Mouse (Mus musculus) megakaryocyte, adult 5-6 weeks (primary cell): ENCODE data around the gene Hdac7. TPM values are rescaled to one million over a fixed set of nuclear protein-coding genes. Genes with fewer than 3 reads are reported as not detected.

Experiments used
- ATAC-seq: 2 replicates; pipeline ENCODE4 v1.8.0; 2016; ENCODE audit warnings: mild to moderate bottlenecking, inconsistent platforms; ENCODE audit not compliant: poor library complexity, severe bottlenecking
- total RNA-seq, 2 experiments: library from RNA; stranded (forward) in 1 of 2; stranded (reverse) in 1 of 2; fragments of 153-499, 151-499 nt in 1 of 2; fragments of 221-1000, 200-1000 nt in 1 of 2; gene quantifications; 2 replicates each; pipeline versions ENCODE4 v1.2.3 to v1.2.4; 2015 to 2017

Hdac7 gene
- total RNA-seq, 2 experiments from 2014 or later, result 5.7 to 15.6 TPM

DNA sequence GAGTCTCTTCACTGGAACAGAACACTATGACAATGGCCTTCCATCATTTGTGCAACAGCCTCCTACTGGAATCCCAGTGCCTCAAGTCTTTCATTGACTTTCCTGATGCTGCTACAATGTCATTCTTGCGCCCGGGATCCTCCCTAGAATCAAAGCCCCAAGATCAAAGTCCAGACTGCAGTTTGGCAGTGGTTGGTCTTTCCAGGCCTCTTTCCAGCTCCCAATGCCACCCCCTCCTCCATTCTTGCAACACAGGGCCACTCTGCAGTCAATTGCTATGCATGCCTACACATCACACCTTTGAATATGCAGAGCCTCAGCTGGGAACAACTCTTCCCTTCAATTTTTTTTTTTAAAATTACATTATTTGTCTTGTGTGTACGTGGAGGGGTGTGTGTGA lies 16.1 kb upstream of the Hdac7 start:
- no peak for ATAC-seq

DNA sequence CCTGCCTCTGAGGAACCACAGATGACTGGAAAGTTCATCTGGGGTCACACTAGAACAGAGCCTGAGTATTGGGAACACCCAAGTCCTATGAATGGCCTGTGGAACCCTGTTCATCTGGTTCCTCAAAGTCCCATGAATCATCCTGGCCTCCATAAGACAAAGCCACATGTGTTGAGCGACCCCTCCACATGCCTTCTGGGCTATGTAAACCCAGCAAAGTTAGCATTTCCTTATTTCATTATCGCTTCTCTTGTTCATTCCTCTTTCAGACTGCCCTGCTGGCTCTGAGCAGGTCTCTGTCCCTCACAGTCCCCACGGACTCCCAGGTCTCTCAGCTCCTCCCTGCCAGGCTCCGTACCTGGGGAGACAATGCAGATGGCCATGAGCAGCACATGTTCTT lies 14.1 kb upstream of the Hdac7 start:
- peak; percentile 54 for ATAC-seq

DNA sequence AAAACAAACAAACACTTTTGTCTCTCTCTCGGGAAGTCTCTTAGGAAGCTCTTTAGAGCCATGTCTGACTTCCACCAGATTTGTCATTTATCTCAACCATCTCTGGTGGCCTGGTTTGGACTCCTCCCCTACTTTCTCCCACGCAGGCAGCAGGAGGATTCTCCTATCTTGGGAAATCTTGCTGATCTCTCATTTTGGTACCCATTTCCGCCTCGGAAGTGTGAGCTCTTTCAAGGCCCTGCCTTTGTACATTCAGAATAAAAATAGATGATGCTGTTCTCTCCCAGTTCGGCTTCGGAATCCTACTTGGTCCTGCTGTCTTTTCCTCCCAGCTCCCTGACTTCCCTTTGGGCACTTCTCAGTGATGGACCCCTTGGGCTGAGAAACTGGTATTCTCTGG lies 10.2 kb upstream of the Hdac7 start:
- no peak for ATAC-seq

DNA sequence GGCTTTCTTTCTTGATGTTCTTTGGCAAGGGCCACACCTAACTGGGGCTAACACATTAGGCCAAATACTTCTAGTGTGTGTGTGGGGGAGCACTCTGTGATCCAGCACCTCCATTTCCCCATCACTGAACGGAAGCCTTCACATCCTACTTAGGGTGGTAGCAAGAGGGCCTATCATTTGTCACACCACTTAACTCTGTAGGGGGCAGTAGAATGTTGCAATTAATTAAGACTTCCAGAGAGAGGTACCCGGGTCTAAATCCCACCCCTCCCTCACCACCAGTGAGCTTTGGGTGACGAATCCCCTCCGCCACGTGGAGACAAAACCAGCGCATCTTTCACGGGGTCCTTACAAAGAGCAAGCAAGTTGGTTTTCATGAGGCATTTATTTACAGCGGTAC lies 9.8 kb upstream of the Hdac7 start:
- no peak for ATAC-seq

DNA sequence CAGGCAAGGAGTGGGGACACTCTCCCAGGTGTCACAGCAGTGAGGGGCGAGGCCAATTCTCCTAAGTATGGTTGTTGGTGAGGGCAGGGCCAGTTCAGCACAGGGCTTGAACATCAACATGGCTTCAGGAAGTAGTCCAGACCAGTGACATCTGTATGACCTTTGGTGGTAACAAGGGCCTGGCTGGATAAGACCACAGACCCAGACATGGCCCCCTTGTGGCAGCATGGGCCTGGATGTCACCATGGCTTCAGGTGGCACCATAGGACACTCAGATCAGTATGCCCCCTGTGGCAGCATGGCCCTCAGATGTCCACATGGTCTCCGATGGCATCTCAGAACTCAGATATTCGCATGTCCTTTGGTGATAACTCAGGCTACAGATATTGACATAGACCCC lies 8.0 kb upstream of the Hdac7 start:
- no peak for ATAC-seq

DNA sequence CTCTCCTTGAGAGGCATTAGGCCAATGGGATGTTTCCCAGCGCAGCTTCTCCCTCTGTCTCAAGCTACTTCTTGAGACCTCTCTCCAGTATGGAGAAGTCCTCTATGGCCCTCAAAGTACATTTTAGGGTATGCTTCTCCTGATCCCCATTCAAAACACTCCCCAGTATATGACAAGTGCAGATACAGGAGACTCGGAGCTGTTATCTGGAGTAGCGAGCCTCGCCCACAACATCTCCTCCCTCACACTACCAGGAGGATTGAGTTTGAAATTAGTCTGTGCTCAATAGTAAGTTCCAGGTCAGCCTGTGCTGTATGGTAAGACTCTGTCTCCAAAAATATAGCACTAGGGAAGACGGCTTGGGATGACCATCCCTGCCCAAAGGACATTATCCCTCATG lies 6.7 kb upstream of the Hdac7 start:
- no peak for ATAC-seq

DNA sequence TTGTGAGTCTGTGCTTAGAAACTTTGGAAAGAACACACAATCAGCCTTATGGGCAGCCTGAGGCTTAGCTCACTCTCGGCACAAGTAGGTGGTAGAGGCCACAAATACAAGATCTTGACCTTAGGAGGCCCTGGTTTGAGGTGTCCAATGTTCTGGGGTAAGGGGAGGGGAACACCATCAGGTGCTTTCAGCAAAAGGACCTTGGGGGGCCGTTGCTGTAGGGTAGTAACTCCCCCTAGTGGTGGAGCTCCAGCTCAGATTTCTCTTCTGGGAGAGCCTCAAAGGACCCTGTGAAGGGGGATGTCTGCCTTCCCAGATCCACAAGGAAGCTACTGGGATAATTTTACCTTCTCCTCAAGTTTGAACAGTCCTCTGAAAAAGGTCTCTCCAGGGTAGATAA lies 6.1 kb upstream of the Hdac7 start:
- ATAC-seq, result 0 out of 2 replicates have a peak, but pooled peaks have one; percentile 24

DNA sequence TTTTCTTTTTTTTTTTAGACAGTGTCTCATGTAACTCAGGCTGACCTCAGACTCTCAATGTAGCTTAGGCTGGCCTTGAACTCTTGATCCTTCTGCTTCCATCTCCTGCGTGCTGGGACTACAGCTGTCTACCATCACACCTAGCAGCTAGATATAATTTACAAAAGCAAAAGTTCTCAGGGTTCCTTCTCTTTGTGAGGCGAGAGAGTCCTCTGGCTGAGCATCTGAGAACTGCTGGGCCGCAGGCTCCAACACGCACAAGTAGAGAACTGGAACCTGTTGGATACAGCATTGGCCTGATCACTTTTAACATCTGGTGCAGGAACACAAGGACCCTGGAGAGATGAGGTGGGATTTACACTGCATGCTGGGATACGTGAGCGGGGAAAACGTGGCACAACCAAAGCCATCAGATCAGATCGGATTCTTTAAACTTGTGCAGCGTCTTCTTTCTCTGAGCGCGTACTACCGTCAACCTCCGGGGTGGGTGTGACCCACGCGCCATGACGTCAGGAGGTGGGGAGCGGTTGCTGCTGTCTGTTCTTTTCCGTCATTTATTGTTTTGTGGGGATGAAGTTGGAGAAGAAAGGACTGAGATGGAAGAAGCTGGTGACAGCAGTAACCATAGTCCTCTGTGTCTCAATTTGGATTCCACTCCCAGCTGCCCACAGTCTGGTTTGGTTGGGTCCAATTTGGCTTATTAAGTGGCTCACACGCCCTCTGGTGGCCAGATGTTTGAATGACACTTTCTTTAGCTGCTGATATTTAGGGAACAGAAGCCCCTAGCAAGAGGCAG lies 5.0 kb upstream of the Hdac7 start:
- peak; percentile 86 for ATAC-seq

DNA sequence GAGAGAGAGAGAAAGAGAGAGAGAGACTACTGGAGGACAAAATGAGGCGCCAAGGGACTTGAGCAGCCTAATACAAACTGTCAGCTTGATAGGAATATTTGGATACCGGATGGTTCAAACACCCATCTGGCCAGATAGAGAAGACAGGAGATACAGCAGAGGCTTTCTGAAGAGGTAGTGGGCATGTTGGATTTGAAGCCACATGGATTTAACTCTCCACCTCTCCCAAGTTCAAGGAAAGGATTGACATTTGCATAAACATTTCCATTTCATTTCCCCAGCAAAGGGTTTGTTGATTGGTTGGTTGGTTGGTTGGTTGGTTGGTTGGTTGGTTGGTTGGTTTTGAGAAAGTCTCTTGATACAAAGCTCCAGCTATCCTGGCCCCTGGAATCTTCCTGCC lies 3.6 kb upstream of the Hdac7 start:
- no peak for ATAC-seq

DNA sequence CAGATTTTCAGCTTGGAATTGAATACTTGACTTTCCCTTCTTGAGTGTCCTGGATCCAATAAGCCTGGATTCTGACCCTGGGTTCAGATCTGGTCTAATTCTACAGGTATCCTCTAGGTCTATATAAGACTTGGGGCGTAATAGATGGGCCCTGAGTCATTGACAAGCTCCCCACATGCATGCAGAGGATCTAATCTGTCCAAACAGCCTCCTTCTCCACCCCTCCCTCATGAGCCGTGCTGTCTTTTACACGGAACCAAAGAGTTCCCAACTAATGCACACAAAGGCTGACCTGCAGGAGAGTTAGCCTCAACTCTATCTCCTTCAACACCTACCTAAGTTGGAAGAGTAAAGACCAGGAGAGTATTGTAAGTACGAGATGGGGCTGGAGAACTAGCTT lies 3.0 kb upstream of the Hdac7 start:
- no peak for ATAC-seq

DNA sequence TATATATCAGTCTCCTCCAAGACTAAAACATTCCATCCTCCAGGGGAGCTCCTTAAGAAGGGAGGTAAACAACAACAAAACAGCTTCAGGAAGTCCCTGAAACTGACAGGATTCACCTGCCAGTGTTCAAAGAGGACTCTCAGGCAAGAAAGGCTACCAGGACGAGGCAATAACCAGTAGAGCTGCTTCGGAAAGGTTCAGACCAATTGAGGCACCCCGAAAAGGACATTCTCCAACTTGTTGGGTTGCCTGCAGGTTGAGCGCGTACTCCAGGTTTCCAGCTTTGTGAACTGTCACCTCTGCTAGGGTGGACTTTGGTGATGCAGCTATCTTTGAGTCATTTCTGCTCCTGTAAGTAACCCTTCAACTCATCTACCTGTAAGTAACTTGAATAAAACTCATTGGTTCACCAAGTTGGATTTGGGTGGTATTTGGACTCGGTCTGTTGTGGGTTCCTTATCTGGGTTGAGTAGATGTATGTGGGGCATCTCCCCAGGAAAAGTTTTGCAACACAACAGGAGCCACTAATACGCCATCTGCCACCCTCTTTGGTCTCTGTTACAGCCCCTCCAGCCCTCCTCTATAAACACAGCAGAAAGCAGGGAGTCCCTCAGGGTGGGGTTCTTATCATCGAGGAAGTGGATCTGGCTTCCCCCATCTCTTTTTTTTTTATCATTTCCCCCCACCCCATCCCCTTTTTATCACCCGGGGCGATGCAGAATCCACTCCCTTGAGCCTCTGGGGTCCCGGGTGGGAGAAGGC lies 2.0 kb upstream of the Hdac7 start:
- no peak for ATAC-seq

DNA sequence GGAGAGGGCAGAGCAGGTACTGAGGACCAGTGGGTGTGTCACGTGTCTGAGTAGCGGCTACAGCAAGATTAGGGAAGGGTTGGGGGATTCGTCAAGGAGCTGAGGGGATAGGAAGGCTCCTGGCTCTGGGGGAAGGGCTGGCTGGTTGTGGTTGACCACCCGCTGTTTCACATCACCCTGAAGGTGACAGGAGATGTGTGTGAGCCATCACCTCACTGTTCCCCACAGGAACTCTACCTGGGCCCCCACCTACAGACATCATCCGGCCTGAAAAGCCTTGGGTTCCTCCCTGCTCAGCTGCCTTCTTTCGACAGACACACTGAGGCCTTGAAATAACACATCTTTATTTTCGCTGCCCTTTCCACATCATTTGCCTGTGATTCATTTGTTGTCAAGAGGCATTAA lies 1.1 kb downstream of the Hdac7 start:
- no peak for ATAC-seq

DNA sequence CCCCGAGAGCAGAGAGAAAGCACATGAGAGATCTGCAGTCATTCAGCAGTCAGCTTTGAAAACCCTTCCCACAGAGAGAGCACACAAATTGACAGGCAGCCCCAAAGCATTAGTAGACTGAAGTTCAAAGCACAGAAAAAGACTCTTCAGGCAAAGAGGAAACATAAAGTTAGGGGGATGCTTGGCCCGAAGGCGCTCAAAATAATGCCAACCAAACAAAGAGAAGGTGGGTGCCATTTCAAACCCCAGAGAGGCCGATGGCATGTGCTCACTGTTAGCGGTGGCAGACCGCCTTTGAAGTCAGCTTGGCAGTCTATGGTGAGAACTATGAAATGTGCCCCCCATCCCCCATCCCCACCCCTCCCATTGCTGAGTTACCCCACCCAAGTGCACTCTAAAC lies 2.2 kb downstream of the Hdac7 start:
- no peak for ATAC-seq

DNA sequence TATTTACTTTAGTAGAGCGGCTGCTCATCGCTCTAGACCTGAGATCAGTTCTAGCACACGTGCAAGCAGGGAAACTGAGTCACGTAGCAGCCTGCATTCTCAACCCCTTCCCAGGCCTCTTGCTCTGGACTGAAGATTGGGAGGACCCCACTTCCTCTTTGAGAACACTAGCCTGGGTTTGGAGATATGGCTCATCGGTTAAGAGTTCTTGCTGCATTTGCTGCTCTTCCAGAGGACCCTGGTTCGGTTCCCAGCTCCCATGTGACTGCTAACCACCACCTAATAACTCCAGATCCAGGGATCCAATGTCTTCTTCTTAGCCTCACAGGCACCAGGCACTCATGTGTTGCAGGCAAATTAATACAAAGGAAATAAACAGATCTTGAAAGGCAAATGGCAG lies 2.9 kb downstream of the Hdac7 start:
- ATAC-seq, result no peak

DNA sequence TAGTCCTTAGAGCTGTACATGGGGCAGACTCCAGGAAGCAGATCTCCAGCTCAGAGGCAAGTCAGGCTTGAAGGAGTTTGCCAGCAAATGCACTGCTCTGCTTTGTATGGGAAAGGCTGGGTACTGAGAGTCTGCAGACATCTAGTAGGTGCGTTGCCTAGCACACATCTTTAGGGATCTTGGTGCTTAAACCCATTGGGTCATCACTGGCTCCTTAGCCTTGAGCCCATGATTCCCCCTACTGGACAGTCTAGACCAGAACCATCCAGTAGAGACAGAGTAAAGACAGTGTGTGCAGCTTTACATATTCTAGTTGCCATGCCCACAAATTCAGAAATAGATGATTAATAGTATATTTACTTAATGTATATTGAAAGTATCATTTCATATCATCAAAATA lies 3.5 kb downstream of the Hdac7 start:
- ATAC-seq, result peak; percentile 36; the same call in 1 of the 2 replicates

DNA sequence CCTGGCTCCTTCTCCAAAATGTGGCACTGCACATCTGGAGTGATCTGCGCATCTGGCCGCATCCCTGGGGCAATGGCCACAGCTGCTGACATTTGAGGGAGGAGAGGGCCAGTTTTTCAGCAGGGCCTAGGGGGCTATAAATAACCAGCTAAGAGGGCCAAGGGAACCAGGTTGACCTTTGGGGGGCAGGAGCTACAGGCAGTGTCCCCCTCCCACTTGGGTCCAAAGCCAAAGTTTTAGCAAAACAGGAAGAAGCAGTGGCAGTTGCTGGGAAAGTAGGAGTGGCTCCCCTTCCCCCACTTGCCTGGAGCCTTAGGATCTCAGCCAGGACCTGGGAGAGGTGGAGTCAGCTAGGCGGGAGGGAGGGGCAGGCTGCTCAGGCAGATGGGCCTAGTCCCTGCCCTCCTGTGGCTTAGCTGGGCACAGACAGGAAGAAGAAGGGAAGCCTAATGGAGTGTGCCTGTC lies 4.3 kb downstream of the Hdac7 start:
- ATAC-seq, result 0 out of 2 replicates have a peak, but pooled peaks have one; percentile 7

DNA sequence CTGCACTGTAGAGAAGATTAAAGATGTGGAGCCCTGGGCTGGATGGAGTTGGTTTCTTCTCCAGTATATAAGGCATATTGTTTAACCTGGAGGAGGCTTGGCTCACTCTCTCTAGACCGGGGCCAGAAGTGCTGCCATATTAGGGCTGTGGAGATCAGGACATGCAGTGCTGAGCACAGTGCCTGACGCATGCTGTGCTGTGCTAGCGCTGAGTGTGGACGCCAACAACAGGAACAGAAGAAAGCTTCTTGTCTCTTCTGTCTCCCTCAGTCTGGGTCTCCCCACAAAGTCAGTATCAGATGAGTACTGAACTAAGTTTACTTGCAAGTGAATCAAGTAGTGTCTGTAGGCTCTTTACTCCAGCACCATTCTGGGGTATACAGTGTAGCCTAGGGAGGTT lies 4.8 kb downstream of the Hdac7 start:
- ATAC-seq, result no peak

DNA sequence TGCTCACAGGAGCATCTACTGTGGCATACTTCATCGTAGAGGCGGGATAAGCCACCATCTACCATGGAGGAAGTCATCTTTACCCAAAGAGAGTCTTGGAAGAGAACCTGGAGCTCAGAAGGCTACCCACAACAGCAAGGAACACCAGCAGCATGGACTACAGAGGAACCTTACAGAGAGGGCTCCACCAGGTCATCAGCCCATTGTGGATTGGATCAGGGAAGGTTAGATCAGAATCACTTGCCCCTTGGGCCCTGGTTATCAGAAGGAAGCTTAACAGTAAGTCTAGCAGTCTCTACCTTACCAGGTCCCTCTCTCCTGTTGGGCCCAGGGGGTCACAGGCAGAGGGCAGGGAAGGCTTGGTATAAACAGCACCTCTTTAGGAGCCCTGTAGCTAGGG lies 5.3 kb downstream of the Hdac7 start:
- ATAC-seq, result no peak

DNA sequence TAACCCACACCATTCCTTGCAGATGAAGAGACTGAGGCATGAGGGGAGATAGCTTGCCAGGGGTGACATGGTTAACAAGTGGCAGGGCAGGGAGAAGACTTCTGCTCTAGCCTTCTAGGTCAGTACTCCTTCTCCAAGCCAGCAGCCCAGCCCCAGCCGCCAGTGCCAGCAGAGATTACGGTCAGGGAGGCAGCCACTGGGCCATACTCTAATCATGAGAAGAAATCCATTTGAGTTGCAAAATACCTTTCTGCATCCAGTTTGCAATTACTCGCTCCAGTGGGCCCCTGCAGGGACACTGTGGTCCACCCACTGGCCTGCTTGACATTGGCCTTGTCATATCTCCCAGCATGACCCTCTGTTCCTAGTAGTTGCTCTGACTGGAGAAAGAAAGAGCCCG lies 5.9 kb downstream of the Hdac7 start:
- ATAC-seq, result no peak

DNA sequence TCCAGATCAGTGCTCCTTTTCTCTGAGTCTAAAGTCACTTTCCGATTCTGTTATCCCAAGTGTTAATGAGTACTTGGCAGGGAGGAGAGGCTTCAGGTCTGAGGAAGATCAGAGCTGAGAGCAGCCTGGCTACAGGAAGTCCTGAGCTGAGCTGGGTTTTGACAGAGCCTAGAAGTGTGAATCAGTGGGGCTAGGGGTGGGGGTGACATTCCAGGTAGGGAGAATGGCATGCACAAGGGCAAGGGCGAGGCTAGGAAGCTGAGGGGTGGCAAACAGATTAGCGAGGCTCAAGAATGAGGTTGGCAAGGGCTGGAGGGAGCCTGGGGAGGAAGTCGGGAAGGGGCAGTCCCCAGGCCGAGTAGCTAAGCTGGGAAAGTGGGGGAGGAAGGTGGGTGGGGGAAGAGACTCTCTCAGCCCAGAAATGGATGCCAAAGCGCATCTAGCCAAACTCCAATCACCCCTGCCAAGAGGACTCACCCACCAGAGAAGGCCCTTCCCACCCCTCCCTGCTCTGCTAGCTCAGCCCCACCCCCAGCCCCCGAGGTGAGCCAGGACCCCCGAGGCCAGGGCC lies 6.7 kb downstream of the Hdac7 start:
- no peak for ATAC-seq

DNA sequence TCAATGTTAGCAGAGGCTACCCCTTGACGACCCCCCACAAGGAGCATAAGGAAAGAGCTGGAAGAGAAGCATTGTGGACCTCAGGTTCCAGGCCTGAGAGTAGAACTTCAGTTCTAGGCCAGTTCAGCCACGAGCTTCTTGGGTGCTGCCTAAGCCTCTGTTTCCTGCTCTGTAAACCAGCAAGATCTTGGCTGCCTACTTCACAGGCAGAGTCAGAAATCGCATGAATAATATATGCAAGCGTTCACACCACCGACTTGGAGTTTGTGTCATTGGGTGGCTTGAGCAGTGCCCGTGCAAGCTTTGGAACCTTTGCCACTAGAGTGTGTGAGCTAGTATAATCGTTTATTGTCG lies 7.4 kb downstream of the Hdac7 start:
- ATAC-seq, result no peak
